Mouse (Mus musculus) urinary bladder, postnatal 25 days (tissue): ENCODE data around the gene Fam155a.

ENCODE experiments used
- DNase-seq: peaks from one replicate; pipeline ENCODE4 v3.0.0; 2022; ENCODE audit warnings: low spot score

Fam155a gene

DNA sequence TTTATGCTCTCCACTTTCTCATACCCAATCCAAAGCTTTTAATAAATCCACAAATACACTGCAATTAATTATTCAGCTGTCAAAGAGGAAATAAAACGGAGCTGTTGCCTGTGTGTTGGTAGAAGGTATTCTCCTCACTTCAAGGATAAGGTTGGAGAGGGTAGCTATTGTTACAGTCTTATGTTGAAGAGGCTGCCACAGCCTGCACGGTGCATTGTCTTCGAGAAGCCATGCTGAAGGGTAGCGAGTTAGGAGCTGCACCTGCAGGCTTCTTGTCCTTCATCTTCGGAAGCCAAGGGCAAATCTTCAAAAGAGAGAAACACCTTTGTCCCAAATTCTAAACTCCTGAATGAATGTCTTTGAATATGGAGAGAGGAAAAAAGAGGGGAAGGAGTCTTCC lies 288.4 kb downstream of the Fam155a start:
- no peak for DNase-seq

DNA sequence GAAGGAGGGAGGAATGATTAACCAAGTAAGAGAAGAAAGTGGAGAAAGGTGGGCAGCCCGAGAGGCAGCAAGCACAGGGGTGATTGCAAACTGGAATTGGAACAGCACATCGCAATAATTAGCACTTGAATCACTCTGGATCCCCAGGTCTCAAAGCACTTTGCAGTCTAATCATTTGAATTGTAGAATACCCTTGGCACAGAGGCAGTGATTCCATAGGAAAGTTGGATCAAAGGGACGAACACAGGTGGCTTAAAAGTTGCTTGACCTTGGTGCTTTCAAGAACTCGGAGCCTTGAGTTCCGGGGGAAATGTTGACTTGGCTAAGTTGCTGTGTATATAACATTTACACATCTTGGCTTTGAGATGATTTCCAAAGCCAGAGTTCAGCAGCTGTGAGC lies 299.7 kb downstream of the Fam155a start:
- no peak for DNase-seq

DNA sequence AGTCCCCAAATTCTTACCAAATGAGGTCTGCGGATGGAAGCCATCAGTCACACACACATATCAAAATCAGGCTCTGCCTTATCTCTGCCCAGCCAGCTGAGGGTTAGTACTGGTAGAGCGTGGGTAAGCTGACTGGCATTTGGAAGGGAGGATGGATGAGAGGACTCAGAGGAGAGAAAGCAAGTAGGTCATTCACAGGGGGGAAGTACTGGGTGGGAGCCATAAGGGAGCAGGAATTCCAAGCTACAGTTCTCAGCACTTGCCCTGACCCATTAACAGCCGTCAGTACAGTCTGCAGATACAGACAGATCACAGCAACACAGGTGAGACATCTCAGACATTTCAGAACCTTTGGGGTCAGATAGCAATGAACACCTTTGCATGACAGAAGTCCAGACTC lies 300.8 kb downstream of the Fam155a start:
- DNase-seq, result no peak

DNA sequence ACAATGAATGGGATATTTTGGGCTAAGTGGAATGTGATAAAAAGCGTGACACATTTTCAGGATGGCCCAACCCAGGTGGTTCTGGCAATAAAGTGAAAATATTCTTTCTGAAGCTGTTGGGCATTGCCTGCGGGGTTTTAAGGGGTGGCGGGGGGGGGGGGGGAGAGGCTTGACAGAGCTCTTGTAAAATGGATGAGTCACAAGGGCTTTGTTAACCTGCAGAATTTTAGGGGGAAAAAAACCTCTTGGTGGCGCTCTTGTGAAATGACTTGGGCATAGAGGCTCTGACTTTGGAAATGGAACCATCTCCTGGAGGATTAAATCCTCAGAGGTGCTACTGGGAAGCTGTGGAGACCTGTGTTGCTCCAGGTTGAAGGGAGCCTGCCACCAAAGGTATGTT lies 309.9 kb downstream of the Fam155a start:
- no peak for DNase-seq

DNA sequence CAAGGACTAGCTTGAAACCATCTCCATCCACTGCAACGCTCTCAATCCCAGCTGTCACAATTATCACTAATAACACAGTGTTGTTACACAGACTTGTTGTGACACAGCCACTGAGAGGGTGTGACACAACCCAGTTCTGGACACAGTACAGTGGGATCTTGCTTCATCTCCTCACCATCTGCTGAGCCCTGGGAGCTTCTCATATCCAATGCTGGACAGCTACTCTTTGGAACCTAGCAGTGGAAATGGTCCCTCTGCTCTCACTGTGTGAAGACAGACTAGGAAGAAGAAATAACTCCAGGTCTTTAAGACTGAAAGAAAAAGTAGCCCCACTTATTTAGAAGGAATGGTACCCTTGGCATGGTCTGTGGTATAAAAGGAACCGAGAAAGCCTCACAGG lies 310.3 kb downstream of the Fam155a start:
- DNase-seq, result no peak

DNA sequence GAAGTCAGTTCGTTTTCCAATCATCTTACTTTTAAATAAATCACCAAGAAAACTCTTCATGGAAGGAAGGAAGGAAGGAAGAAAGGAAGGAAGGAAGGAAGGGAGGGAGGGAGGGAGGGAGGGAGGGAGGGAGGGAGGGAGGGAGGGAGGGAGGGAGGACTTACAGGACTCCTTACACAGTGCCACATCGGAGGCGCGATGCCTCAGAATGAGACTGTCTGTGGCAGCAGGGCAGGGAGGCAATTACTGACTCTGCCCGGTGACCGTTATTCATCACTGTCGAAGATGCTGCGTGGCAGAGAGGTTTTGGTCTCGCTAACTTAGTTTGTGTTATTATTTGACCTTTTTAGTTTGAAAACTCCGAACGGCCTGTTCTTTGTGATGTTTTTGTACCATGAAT lies 312.3 kb downstream of the Fam155a start:
- DNase-seq, result no peak

DNA sequence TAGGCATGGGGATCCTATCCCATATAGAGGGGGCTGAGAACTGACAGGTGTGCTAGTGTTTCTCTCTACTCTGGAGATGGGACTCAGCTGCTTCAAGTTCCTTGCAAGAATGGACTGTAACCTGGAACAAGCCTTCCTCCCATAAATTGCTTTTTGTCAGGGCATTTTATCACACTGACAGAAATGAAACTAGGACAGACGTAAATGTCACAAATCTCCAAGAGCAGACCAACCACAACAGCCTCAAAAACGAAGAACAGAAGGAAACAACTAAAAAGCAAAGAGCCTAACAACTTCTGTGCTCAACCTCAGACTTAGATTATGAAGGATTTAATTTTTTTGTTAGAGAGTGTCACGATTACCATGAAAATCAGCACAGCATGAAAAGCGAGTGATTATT lies 315.8 kb downstream of the Fam155a start:
- DNase-seq, result no peak

DNA sequence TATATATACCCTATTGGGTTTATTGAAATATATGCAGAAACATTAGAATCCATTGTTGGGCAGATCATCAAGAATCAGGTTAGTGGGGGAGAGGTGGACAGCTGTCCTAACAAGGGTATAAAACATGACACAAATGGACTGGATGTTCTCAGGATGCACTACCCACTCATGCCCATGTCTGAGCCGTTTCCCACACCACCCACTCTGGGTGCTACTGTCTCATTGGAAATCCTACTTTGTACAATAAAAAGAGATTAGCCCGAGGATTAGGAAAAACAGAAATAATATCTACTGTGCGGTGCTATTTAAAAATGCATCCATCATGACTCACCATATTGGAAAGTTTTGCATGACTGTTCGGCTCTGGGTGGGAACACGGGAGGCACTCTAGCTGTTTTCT lies 317.2 kb downstream of the Fam155a start:
- no peak for DNase-seq

DNA sequence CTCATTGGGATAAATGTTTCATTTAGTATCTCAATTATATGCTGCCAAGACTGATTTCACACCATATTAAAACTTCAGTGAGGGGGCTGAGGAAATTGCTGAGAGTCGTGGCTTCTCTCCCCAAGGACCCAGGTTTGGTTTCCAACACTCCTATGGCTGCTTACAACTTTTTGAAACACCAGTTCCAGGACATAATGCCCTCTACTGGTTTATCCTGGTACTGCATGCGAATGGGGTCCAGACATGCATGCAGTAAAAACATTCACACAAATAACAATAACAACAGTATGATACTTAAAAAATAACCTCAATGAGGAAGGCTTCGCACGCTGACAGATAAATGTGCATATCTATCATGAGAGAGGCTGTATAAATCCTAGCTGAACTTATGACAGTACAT lies 319.4 kb downstream of the Fam155a start:
- no peak for DNase-seq

DNA sequence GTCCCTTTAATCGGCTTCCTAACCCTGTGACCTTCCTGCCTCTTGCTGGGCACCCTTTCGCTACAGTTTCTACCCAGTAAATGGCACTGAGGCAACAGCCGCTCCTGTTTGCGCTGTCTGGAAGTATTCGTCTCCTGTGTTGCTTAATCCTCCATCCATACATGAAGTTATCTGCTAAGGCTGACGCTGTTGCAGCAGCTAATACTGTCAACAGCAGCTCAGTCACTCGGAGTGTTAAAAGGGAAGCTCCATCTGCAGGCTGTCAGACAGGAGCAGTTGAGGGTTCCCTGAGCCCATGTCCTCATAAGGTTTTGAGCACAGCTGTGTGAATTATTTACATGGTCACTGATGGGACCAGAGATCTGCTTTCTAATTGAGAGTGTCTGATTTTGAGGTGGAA lies 322.3 kb downstream of the Fam155a start:
- no peak for DNase-seq

DNA sequence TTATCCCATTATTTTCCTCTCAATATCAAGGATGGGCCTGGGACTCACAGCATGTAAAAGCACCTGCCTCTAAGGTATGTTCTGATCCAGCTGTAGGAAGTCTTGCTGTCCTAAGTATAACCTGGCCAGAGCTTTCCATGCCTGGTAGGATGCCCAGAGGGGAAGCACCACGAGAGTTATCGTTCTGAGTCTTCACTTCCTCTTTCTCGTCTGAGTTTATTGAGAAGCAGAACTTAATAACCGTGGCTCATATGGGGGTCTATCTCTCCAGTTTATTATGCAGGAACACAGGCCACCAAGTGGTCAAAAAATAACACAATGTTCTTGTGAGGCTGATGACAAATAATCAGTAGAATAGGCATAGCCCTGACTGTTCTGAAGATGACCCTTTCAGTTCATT lies 333.1 kb downstream of the Fam155a start:
- DNase-seq, result no peak

DNA sequence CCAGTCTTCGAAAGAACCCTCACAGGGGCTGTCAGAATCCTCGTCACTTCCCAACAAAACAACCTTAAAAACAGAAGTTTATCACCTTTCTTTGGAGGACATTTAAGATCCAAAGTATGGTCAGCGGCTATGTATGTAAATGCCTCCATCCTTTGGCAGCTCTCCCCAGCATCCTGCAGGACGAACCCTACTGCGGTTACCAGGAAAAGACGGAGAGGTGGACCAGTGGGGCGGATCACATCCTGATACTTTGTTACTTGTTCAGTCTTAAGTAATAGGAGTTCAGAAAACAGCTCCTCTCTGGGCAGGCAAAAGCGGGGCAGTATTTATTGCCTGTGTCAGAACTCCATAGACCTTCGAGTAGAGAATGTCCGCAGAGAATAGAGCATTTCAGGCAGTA lies 335.5 kb downstream of the Fam155a start:
- DNase-seq, result no peak

DNA sequence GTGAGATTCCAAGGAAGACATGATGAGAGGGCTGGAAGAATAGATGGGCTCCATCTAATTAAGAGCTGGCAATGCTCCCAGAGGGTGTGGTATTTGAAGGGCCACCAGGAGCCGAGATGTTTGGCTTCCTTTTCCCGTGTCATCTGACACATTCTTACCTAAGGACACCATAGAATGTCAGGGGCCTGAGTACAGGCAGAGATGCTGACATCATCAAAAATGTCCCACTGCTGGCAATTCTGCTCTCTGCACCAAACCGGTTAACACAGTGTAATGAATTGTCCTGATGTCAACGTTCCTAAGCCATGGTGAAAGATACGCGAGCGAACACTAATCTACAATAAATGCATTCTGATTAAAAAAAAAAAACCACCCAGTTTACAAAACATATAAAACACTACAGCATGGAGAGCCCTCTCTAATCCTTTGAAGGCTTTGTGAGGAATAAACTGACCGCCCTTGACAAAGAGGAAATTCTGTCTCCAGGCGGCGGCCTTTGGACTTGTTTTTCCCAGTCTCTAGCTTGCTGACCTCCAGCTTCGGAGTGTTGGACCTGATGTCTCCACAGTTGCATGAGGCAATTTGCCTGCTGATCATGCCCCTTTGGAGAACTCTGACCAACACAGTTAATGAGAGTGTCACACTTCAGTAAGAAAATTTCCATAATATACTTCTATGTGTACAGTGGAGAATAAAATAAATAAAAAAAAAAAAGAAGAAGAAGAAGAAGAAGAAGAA lies 338.2 kb downstream of the Fam155a start:
- DNase-seq, result no peak

DNA sequence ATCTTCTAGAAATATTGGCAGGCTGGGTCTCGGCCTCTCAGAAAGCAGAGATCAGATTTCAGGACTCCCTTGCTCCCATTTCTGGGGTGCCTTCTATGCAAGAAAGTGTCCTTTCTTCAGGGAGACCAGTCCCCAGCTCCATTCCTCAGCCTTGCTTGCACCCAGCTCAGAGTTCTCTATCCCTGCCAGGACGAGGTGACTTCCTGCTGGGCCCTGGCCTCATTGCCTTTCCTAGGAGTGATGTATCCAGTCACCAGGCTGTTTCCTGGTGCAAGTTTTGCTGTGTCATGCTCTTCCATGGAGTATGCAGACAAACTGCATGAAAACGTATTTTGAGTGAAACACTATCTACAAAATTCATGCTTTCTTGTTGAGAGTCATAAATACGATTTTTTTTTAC lies 342.1 kb downstream of the Fam155a start:
- no peak for DNase-seq

DNA sequence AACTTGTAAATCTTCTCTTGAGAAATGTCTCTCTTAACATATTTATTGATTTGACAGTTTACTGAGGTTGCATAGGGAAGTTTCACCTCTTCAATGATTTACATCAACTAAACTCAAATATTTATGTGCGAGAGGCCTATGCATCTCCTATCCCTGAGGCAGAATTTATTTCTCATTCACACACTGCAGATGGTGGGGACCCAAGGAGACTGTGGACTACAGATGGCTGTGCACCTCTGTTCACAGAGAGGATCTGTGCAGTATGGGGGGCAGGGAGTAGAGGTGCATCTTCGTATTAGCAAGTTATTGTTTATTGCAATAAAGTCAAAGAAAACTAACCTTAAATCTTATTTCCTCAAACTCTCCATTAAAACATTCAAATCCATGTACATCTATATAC lies 346.9 kb downstream of the Fam155a start:
- DNase-seq, result no peak

DNA sequence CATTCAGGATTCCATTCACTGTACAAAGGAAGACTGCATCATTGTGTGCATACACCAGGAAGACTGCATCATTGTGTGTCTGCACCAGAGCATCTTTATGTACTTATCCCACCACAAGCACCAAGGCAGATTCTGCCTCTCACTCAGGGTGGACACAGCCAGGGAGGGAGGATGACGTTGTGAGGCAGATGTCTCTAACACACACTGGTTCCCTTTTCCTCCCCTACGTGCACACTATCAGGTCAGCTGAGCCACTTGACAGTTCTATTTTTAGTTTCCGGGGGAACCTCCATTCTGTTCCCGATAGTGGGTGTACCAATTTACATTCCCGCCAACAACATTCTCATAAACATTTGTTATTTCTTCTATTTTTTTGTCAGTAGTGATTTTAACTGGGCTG lies 347.4 kb downstream of the Fam155a start:
- DNase-seq, result no peak

DNA sequence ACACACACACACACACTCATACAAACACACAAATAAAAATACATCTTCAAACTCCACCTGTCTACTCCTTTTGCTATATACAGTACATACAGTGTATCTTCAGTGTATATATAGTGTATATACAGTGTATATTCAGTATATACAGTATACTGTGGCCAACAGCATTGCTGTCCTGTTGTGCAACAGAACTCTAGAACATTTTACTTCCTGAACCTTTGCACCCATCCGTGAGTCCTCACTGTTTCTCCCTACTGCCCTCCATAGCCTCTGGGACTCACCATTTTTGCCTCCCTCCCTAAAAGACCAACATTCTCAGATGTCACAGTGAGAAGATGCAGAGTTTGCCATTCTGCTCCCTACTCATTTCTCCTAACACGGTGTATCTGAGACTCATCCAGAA lies 347.8 kb downstream of the Fam155a start:
- no peak for DNase-seq

DNA sequence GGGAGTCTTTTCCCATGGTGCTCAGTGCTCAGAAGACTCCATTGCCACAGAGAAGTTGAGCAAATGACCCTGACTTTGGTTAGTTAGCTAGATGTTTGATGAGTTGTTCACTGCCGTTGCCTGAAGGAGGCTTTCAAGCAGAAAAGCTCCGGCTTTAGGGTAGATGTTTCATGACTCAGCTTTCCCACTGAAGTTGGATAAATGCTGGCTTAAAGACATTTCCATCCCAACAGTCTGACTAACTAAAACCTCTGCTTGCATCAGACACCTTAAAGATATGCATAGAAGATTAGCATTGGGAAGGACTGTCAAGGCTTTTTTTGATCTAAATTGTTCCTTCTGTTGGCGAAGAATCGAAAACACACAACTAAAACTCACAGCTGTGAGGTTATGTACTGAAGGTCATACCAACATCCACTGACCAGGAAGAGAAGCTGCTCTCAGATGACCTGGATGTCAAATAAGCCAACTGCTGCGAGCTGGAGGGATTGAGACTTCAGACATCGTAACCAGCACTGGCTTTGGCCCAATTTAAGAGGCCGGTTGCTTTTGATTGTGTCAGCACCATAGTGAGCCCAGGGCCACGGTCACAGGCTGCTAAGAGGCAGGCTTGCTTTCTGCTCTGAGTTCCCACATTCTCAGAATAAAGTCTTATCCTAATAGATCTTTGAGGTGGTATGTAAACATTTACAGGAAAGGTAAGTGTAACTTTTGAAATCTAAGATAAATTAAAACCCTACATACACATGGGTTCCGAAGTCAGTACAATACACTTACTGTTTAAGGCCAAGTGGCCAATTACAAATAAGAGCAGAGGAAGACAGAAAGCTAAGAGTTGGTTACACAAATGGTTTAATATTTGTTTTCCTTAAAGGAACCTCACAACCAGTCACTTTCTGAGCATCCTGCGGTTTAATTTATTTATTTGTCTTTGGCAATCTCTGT lies 351.8 kb downstream of the Fam155a start:
- DNase-seq, result no peak

DNA sequence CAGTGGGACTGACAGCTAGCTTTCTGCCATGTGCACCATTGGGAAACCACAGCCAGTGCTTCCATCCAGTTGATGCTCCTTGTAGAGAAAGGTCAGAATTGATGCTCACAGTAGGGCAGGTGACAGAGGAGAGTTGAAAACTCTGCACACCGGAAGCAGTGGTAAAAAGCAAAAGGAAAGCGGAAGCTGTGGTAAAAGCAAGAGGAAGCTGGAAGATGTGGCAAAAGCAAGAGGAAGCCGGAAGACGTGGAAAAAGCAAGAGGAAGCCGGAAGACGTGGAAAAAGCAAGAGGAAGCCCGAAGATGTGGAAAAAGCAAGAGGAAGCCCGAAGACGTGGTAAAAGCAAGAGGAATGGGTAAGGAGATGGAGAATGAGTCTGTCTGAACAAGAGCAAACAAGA lies 354.8 kb downstream of the Fam155a start:
- no peak for DNase-seq

DNA sequence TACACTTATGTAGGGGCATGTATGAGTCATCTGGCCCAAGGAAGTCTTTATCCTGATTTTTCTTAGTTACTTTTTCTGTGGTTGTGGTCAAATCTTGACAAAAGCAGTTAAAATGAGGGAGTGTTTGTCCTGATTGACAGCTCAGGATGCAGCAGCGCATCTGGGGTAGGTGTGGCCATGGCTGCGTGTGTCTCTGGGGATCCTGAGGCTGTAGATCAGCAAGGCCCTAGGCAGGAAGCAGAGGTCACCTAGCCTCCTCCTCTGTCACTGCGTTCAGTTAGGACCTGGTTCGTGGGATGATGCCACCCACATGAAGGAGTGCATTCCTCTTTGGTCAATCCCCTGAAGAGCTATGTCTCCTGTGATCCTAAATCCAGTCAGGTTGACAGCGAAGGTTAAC lies 362.5 kb downstream of the Fam155a start:
- no peak for DNase-seq

DNA sequence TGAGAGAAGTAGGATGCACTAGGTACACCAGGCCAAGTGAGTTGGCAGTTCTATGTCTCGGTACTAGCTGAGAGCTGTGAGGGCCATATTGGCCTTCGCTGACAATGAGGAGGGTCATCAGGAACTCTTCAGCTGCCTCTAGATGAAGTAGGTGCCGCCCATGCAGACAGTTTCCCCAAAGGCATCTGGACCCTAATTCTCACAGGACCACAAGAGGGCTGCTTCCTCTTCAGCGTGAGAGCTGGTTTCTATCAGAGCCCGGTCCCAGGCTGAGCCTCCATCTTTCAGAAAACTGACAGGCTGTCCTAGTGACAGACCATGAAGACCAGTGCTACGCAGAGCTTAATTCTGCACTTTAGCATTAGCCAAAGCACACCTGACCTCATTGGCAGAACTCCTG lies 364.8 kb downstream of the Fam155a start:
- DNase-seq, result no peak

DNA sequence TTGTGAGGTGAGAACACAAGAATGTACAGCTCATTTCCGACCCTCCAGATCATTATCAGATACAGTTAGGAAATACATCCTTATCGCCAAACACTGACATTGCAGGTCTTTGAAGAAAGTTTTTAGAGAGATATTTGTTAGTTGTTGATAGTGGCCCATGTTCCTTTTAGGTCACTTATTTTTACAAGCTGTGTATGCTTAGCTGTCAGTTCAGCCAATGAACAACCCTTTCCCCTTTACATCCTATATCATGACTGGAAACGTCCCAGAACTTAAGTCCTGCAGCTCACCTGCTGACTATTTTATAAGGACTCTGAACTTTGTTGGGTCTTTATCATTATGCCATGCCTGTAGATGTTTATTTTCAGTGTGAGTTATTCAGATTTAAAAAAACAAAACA lies 366.3 kb downstream of the Fam155a start:
- no peak for DNase-seq

DNA sequence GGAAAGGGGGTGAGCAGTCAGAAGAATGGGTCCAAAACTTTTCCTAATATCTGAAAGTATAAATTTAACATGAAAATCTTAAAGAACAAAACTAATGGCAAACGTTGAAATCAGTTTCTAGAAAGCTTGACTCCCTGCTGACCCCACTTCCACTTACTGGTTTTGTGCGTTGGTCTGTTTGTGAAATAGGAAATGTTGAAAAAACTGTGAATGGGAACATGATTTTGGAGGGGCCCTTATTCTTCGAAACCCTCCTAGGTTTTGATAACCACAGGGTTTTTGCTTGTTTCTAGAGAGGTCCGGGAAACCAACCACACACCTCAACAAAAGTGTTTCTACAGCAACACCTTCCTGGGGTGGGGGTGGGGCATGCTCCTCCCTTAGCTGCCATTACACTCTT lies 368.6 kb downstream of the Fam155a start:
- DNase-seq, result no peak
